Mouse (Mus musculus) liver, postnatal 0 days (tissue): ENCODE data around the gene Tshb.

Experiments used
- CTCF ChIP-seq: sonication (generic); IDR thresholded peaks from 2 replicates; pipeline ENCODE4 v1.5.1; 2016; ENCODE audit warnings: antibody characterized with exemption, low read depth
- EP300 ChIP-seq: IDR thresholded peaks from 2 replicates; pipeline ENCODE4 v1.6.1; 2016; ENCODE audit warnings: antibody characterized with exemption, low read depth, mild to moderate bottlenecking

- TF ChIP-seq CTCF (no peak), EP300 (no peak)
Observed at GRCm38 (mm10) chr3:102733050-102733449, 49.5 kb downstream of the Tshb start.
